Mouse (Mus musculus) left cerebral cortex, adult 8-10 months (tissue): Measurements from ENCODE around the gene Mien1. TPM values are rescaled to one million over a fixed set of nuclear protein-coding genes. Genes with fewer than 3 reads are reported as not detected.

Experiments used
- DNase-seq, 2 experiments: peaks; one replicate each; pipeline ENCODE4 v3.0.0; 2022; ENCODE audit warnings: low spot score in 2 of 2
- total RNA-seq, 4 experiments: library from RNA; stranded (reverse); gene quantifications; 2 replicates each; pipeline ENCODE4 v1.2.4; 2022

The Mien1 gene
- total RNA-seq, 4 experiments from 2014 or later, result 93.7 to 114 (median 102) TPM

GRCm38 (mm10) chr11:98431743-98432502 is 6.9 kb downstream of the Mien1 start:
- DNase-seq, result no peak

- DNase-seq, result no peak
Measured at GRCm38 (mm10) chr11:98428436-98428835, 10.4 kb downstream of the Mien1 start.

- DNase-seq, result no peak
Measured at GRCm38 (mm10) chr11:98426592-98426991, 12.2 kb downstream of the Mien1 start.

- no peak for DNase-seq
Measured at GRCm38 (mm10) chr11:98418939-98419547, 19.7 kb downstream of the Mien1 start.

GRCm38 (mm10) chr11:98418273-98418672 is 20.5 kb downstream of the Mien1 start:
- no peak for DNase-seq

- DNase-seq, result no peak
Measured at GRCm38 (mm10) chr11:98417074-98417473, 21.7 kb downstream of the Mien1 start.

- DNase-seq, result no peak
Measured at GRCm38 (mm10) chr11:98414162-98414561, 24.6 kb downstream of the Mien1 start.

GRCm38 (mm10) chr11:98413731-98414130 is 25.1 kb downstream of the Mien1 start:
- no peak for DNase-seq

GRCm38 (mm10) chr11:98412797-98413301 is 25.9 kb downstream of the Mien1 start:
- no peak for DNase-seq

- DNase-seq, result no peak
Measured at GRCm38 (mm10) chr11:98412273-98412796, 26.5 kb downstream of the Mien1 start, which contains the start of gene Erbb2. Gene Erbb2 (plus strand): TSS chr11:98412470.

- DNase-seq, result no peak
Measured at GRCm38 (mm10) chr11:98409341-98409822, 29.4 kb downstream of the Mien1 start.

GRCm38 (mm10) chr11:98408872-98409271 is 29.9 kb downstream of the Mien1 start:
- no peak for DNase-seq

- DNase-seq, result no peak
Measured at GRCm38 (mm10) chr11:98406621-98407020, 32.2 kb downstream of the Mien1 start.

- DNase-seq, result no peak
Measured at GRCm38 (mm10) chr11:98400816-98401215, 38.0 kb downstream of the Mien1 start.

GRCm38 (mm10) chr11:98400161-98400726 is 38.5 kb downstream of the Mien1 start, which contains the start of gene Pgap3:
Gene Pgap3 (minus strand): TSS chr11:98400490.
- DNase-seq, result peak; percentile 82 to 91

- no peak for DNase-seq
Measured at GRCm38 (mm10) chr11:98397946-98398345, 40.8 kb downstream of the Mien1 start.

GRCm38 (mm10) chr11:98395041-98395440 is 43.8 kb downstream of the Mien1 start:
- DNase-seq, result no peak

- no peak for DNase-seq
Measured at GRCm38 (mm10) chr11:98394301-98394700, 44.5 kb downstream of the Mien1 start.

GRCm38 (mm10) chr11:98393317-98393716 is 45.5 kb downstream of the Mien1 start:
- no peak for DNase-seq

- DNase-seq, result no peak
Measured at GRCm38 (mm10) chr11:98392645-98393044, 46.1 kb downstream of the Mien1 start.

GRCm38 (mm10) chr11:98392034-98392433 is 46.8 kb downstream of the Mien1 start:
- no peak for DNase-seq

- no peak for DNase-seq
Measured at GRCm38 (mm10) chr11:98390141-98390540, 48.6 kb downstream of the Mien1 start.
